Mouse (Mus musculus) lung, postnatal 0 days (tissue): ENCODE results near the gene Cap2. TPM values are rescaled to one million over a fixed set of nuclear protein-coding genes. Genes with fewer than 3 reads are reported as not detected.

ENCODE experiments used
- ATAC-seq: fragments of 200-750 bp; cut with Nextera tagmentation; 2 replicates; pipeline ENCODE4 v1.8.0; 2017; ENCODE audit warnings: moderate library complexity
- DNase-seq: peaks from one replicate; pipeline ENCODE4 v3.0.0-alpha.2; 2016; ENCODE audit warnings: low spot score
- H3K27ac ChIP-seq: fragments of 300-500 bp; sonication (generic); 2 replicates; pipeline ENCODE4 v1.5.1; 2014; ENCODE audit warnings: antibody characterized with exemption, mild to moderate bottlenecking, low read length, mixed read lengths
- H3K27me3 ChIP-seq: fragments of 300-500 bp; sonication (generic); replicated peaks from 2 replicates; pipeline ENCODE4 v1.6.1; 2014; ENCODE audit warnings: low read length, mixed read lengths; ENCODE audit not compliant: insufficient read depth
- H3K36me3 ChIP-seq: fragments of 300-500 bp; sonication (generic); 2 replicates; pipeline ENCODE4 v1.6.1; 2014; ENCODE audit warnings: low read length, mixed read lengths; ENCODE audit not compliant: insufficient read depth
- H3K4me1 ChIP-seq: fragments of 300-500 bp; sonication (generic); 2 replicates; pipeline ENCODE4 v1.6.1; 2014; ENCODE audit warnings: antibody characterized with exemption, low read depth, low read length, mixed read lengths; ENCODE audit not compliant: insufficient read depth
- H3K4me2 ChIP-seq: fragments of 300-500 bp; sonication (generic); replicated peaks from 2 replicates; pipeline ENCODE4 v1.6.1; 2014; ENCODE audit warnings: low read depth, mild to moderate bottlenecking, low read length, moderate library complexity, mixed read lengths
- H3K4me3 ChIP-seq: fragments of 300-500 bp; sonication (generic); 2 replicates; pipeline ENCODE4 v1.5.1; 2014; ENCODE audit warnings: low read depth, low read length
- H3K9ac ChIP-seq: fragments of 300-500 bp; sonication (generic); replicated peaks from 2 replicates; pipeline ENCODE4 v1.6.1; 2014; ENCODE audit warnings: low read depth, mild to moderate bottlenecking
- H3K9me3 ChIP-seq: fragments of 300-500 bp; sonication (generic); 2 replicates; pipeline ENCODE4 v1.6.1; 2016; ENCODE audit warnings: low read length, mixed read lengths
- CTCF ChIP-seq: IDR thresholded peaks from 2 replicates; pipeline ENCODE4 v1.5.1; 2016; ENCODE audit warnings: antibody characterized with exemption, mild to moderate bottlenecking
- EP300 ChIP-seq: IDR thresholded peaks from 2 replicates; pipeline ENCODE4 v1.6.1; 2016; ENCODE audit warnings: antibody characterized with exemption, mild to moderate bottlenecking, control low read depth
- WGBS: fragments of 180-500 bp; shearing (Covaris S2); extraction: QIAGEN DNeasy Blood & Tissue Kit; methylation state at CpG from one replicate; pipeline ENCODE4 v1.1.7; 2014; 5-methylcytosine and 5-hydroxymethylcytosine counted together
- polyA plus RNA-seq: library from polyadenylated mRNA; unstranded; fragments of >200 nt; fragmentation: Nextera tagmentation; extraction: Ambion mirVana; gene quantifications from 2 replicates; pipeline ENCODE4 v1.2.1, GENCODE M21; 2015

The Cap2 gene
- polyA plus RNA-seq, 1 experiment from 2014 or later = 5.8 TPM

DNA sequence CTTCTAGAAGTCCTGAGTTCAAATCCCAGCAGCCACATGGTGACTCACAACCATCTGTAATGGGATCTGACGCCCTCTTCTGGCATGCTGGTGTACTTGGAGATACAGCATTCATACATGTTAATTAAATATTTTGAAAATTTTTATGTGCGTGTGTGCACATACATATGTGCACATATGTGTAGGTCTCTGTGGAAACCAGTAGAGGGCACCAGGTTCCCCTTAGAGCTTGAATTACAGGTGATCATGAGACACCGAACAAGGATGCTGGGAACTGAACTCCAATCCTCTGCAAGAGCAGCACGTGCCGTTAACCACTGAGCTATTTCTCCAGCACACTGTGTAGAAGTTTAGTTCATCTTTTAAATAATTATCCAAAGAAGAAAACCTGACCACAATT, 157.6 kb downstream of the Cap2 start:
- H3K9me3 ChIP-seq = no peaks in the 10 kb centered on the region
- DNase-seq = no peak
- H3K36me3 ChIP-seq = no peaks in the 10 kb centered on the region
- no peak for ATAC-seq
- H3K27me3 ChIP-seq = no peaks in the 10 kb centered on the region
- H3K27ac ChIP-seq = no peak overlapping the region
- WGBS = 87% methylated on average over 5 of the region's 5 CpGs
- no peak for TF ChIP-seq CTCF
- TF ChIP-seq EP300 = no peak
- no peak overlapping the region for H3K4me3 ChIP-seq
- H3K4me2 ChIP-seq = no peak overlapping the region
- no peak overlapping the region for H3K9ac ChIP-seq
- no peaks in the 10 kb centered on the region for H3K4me1 ChIP-seq

DNA sequence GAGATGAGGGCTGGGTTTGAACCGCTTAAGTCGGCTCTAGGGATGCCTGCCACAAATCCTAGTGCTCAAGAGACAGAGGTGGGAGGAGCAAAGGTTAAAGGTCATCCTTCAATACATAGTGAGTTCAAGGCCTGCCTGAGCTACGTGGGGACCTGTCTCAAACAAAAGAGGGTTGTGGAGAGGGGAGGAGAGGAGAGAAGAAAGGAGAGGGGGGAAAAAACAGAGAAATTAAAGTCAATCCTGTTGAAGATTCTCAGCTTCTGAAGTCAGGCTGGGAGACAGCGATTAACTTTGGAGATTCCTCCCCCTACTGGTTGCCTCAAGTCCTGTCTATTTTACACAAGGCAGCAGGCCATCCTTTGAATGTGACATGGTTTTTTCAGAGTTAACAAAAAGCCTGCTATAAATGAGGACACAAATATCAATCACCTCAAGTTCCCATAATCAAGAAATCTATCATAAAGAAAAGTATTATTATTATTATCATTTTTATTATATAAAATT, 161.9 kb downstream of the Cap2 start:
- H3K9ac ChIP-seq = no peak overlapping the region
- H3K27me3 ChIP-seq = no peaks in the 10 kb centered on the region
- DNase-seq (peak; percentile 66), ATAC-seq (no peak)
- TF ChIP-seq EP300 = no peak
- TF ChIP-seq CTCF = peak; percentile 75
- H3K4me3 ChIP-seq = no peak overlapping the region
- 32% methylated on average over 4 of the region's 4 CpGs for WGBS
- H3K9me3 ChIP-seq = no peaks in the 10 kb centered on the region
- no peak overlapping the region for H3K27ac ChIP-seq
- H3K4me1 ChIP-seq = no peaks in the 10 kb centered on the region
- H3K36me3 ChIP-seq = no peaks in the 10 kb centered on the region
- no peak overlapping the region for H3K4me2 ChIP-seq

DNA sequence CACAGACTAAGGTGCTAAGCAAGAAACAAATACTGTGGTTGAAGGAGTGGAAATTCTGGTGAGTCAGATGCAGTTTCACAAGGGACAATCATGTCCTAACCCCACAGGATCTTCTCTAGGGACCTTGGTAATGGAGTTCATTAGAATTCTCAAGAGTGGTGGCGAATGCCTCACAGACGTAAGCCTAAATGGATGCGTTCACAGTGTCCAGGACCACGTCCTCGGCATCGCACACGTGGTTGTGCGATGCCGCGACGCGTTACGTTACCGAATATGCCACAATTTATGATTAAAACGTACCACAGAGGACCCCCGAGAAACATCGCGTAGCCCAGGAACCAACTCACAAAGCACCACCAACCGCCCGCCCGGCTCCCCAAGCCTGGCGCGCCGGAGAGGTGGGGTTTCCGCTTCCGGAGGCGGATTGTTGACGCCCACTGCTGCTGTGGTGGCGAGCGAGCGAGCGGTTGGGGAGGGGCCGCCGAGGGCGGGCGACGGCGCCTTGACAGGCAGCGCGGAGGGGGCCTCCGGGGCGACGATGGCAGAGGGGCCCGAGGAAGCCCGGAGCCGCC, 167.5 kb downstream of the Cap2 start, which contains the start of gene Fam8a1:
Fam8a1 (plus strand) TSS at position 475 of the 572 bp plus-strand sequence.
- WGBS = 1% methylated on average over 31 of the region's 46 CpGs
- ATAC-seq (peak; percentile 98), DNase-seq (peak; percentile 90)
- H3K27ac ChIP-seq = peak within 1 kb of the TSS; percentile 81
- TF ChIP-seq EP300 (no peak), CTCF (no peak)
- peak within 1 kb of the TSS; percentile 88 for H3K9ac ChIP-seq
- peak within 1 kb of the TSS; percentile 91 for H3K4me2 ChIP-seq
- 0 out of 2 replicates have a peak, but pooled peaks cover 2% of the 10 kb centered on the region for H3K36me3 ChIP-seq
- H3K4me3 ChIP-seq = peak within 1 kb of the TSS; percentile 93
- H3K9me3 ChIP-seq = no peaks in the 10 kb centered on the region
- no peaks in the 10 kb centered on the region for H3K27me3 ChIP-seq
- peaks cover 10% of the 10 kb centered on the region; the same call in 1 of the 2 replicates for H3K4me1 ChIP-seq

DNA sequence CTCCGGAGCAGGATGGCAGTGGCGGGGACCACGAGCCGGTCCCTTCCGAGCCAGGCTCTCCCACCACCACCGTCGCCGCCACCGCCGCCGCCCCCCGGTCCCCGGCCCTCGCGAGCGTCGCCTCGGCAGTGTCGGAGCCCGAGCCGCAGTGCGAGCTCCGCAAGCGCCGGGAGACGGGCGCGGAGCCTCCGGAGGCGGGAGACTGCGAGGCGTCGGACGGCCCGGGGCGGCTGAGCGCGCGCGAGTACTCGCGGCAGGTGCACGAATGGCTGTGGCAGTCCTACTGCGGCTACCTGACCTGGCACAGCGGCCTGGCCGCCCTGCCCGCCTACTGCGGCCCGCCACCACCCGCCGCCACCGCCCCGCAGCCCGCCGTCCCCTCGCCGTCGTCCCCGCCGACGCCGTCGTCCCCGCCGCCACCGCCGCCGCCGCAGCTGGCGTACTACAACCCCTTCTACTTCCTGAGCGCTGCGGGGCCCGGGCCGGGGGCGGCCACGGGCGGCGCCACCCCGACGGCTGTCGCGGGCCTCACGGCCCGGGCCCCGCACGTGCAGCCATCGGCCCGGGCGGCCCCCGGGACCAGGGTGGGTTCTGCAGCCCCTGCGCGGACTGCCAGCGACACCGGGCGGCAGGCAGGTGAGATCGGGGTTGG, 168.1 kb downstream of the Cap2 start:
- TF ChIP-seq EP300 (no peak), CTCF (peak; percentile 38)
- 3% methylated on average over 53 of the region's 96 CpGs for WGBS
- no peaks in the 10 kb centered on the region for H3K9me3 ChIP-seq

DNA sequence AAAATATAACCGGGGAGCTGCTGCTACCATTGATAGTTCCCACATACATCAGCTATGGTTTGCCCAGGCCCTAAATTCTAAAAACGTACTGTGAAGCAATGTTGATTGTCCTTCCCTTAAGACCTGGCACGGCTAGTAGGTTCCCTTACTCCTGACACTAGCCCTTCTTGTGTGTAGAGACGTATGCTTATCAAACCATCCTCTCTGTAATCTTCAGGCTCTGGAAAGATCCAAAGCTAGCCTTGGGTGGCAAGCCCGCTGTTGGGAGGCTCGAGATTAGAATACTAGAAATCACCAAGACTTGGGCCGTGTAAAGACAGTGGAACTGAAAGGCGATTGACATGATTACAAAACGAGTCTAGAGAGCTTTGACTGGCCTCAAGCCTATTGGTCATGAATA, 168.9 kb downstream of the Cap2 start:
- Histone ChIP-seq H3K9ac (peak overlapping the region; percentile 88; the same call in 1 of the 2 replicates), H3K9me3 (no peaks in the 10 kb centered on the region), H3K4me1 (peaks cover 10% of the 10 kb centered on the region; the same call in 1 of the 2 replicates), H3K4me3 (peak overlapping the region; percentile 93), H3K27me3 (no peaks in the 10 kb centered on the region), H3K4me2 (peak overlapping the region; percentile 91), H3K36me3 (peaks cover 11% of the 10 kb centered on the region; the same call in 1 of the 2 replicates), H3K27ac (no peak overlapping the region; the same call in 1 of the 2 replicates)
- ATAC-seq (no peak), DNase-seq (peak; percentile 7)
- WGBS = 54% methylated on average over 9 of the region's 9 CpGs
- TF ChIP-seq CTCF (no peak), EP300 (no peak)

More for the DNA sequence above, 168.1 kb downstream of the Cap2 start:
- H3K36me3 ChIP-seq = peaks cover 4% of the 10 kb centered on the region; the same call in 1 of the 2 replicates
- no peaks in the 10 kb centered on the region for H3K27me3 ChIP-seq
- H3K4me3 ChIP-seq = peak overlapping the region; percentile 93
- peaks cover 10% of the 10 kb centered on the region; the same call in 1 of the 2 replicates for H3K4me1 ChIP-seq
- H3K27ac ChIP-seq = peak overlapping the region; percentile 81
- ATAC-seq = peak; percentile 59
- peak; percentile 28 for DNase-seq
- peak overlapping the region; percentile 91 for H3K4me2 ChIP-seq
- H3K9ac ChIP-seq = peak overlapping the region; percentile 88

DNA sequence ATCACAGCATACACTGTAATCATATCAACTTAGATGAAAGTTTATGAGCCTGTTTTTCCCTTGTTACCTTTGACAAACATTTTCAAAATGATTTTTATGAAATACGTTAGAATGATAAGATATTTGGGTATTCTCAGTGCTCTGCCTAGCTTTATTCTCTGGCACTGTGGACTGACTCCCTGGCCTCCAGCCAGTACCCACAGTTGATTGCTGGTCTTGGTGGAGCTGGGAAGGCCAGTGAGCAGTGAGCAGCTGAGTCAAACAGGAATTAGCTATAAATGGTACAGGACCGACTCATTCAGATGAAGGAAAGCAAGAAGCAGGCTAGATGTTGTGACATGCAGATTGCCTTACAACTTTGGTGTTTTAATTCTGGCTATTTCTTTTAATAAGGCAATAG, 173.0 kb downstream of the Cap2 start:
- 72% methylated on average over 2 of the region's 2 CpGs for WGBS
- Histone ChIP-seq H3K27me3 (no peaks in the 10 kb centered on the region), H3K27ac (no peak overlapping the region), H3K36me3 (peaks cover 22% of the 10 kb centered on the region; the same call in 1 of the 2 replicates), H3K4me2 (no peak overlapping the region), H3K4me1 (peaks cover 6% of the 10 kb centered on the region; the same call in 1 of the 2 replicates), H3K9me3 (no peaks in the 10 kb centered on the region), H3K9ac (no peak overlapping the region), H3K4me3 (no peak overlapping the region)
- TF ChIP-seq CTCF (no peak), EP300 (no peak)
- DNase-seq (no peak), ATAC-seq (no peak)
